Mouse (Mus musculus) embryonic facial prominence, embryonic 14.5 days (tissue): ENCODE measurements around the gene Zswim5. TPM values are rescaled to one million over a fixed set of nuclear protein-coding genes. Genes with fewer than 3 reads are reported as not detected.

Experiments
- ATAC-seq: fragments of 200-750 bp; cut with Nextera tagmentation; 2 replicates; pipeline ENCODE4 v1.8.0; 2017; ENCODE audit warnings: low read depth, moderate number of reproducible peaks, moderate TSS enrichment
- DNase-seq: peaks from one replicate; pipeline ENCODE4 v3.0.0-alpha.2; 2015; ENCODE audit warnings: low spot score
- H3K27ac ChIP-seq: fragments of 300-500 bp; sonication (generic); replicated peaks from 2 replicates; pipeline ENCODE4 v1.5.1; 2014; ENCODE audit warnings: low read depth, mild to moderate bottlenecking, low read length, moderate library complexity
- H3K27me3 ChIP-seq: fragments of 300-500 bp; sonication (generic); replicated peaks from 2 replicates; pipeline ENCODE4 v1.6.1; 2014; ENCODE audit warnings: low read length; ENCODE audit not compliant: control insufficient read depth, insufficient read depth
- H3K36me3 ChIP-seq: fragments of 300-500 bp; sonication (generic); 2 replicates; pipeline ENCODE4 v1.6.1; 2014; ENCODE audit warnings: low read length, mixed read lengths; ENCODE audit not compliant: control insufficient read depth, insufficient read depth
- H3K4me1 ChIP-seq: fragments of 300-500 bp; sonication (generic); 2 replicates; pipeline ENCODE4 v1.6.1; 2014; ENCODE audit warnings: antibody characterized with exemption, low read length; ENCODE audit not compliant: control insufficient read depth, insufficient read depth
- H3K4me2 ChIP-seq: fragments of 300-500 bp; sonication (generic); 2 replicates; pipeline ENCODE4 v1.6.1; 2014; ENCODE audit warnings: low read depth, mild to moderate bottlenecking, low read length, moderate library complexity, mixed read lengths
- H3K4me3 ChIP-seq: fragments of 300-500 bp; sonication (generic); 2 replicates; pipeline ENCODE4 v1.5.1; 2014; ENCODE audit warnings: low read depth, mild to moderate bottlenecking, low read length
- H3K9ac ChIP-seq: fragments of 300-500 bp; sonication (generic); 2 replicates; pipeline ENCODE4 v1.6.1; 2014; ENCODE audit warnings: low read depth, mild to moderate bottlenecking, low read length, moderate library complexity, mixed read lengths
- H3K9me3 ChIP-seq: fragments of 300-500 bp; sonication (generic); 2 replicates; pipeline ENCODE4 v1.6.1; 2016; ENCODE audit warnings: low read length; ENCODE audit not compliant: control insufficient read depth
- WGBS: fragments of 180-500 bp; shearing (Covaris S2); extraction: QIAGEN DNeasy Blood & Tissue Kit; methylation state at CpG from one replicate; pipeline ENCODE4 v1.1.7; 2014; 5-methylcytosine and 5-hydroxymethylcytosine counted together
- polyA plus RNA-seq: library from polyadenylated mRNA; unstranded; fragments of >200 nt; fragmentation: Nextera tagmentation; extraction: Ambion mirVana; gene quantifications from 2 replicates; pipeline ENCODE4 v1.2.1, GENCODE M21; 2014

Zswim5 gene
- polyA plus RNA-seq, 1 experiment from 2014 or later = 0.54 TPM

- H3K9ac ChIP-seq = no peak overlapping the region
- H3K4me3 ChIP-seq = no peak overlapping the region
- DNase-seq (peak; percentile 6), ATAC-seq (no peak)
- H3K36me3 ChIP-seq = no peaks in the 10 kb centered on the region
- H3K4me2 ChIP-seq = no peak overlapping the region
- H3K27me3 ChIP-seq = no peaks in the 10 kb centered on the region
- H3K4me1 ChIP-seq = no peaks in the 10 kb centered on the region
- WGBS = 68% methylated on average over 3 of the region's 3 CpGs
- no peak overlapping the region for H3K27ac ChIP-seq
- H3K9me3 ChIP-seq = no peaks in the 10 kb centered on the region
These were observed 27.3 kb upstream of the Zswim5 start for GRCm38 (mm10) chr4:116849901-116850300.

DNA sequence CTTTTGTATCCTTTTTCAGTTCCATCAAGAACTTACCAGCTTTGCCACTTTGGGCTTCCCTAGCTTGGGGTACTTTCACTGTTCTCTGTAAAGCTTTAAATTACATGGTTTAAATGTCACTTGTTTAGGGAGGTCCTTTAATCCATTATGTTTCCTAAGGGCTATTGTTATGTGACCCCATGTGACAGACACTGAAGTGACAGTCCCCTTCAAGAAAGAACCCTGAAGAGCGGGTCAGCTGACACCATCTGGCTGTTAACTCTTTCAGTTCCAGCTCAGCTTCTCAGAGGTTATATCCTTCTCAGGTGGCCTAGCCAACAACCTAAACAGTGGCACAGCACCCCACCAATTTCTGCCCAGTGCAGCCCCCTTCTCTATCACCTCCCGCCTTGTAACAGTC lies 22.9 kb upstream of the Zswim5 start:
- no peak overlapping the region for H3K4me2 ChIP-seq
- no peaks in the 10 kb centered on the region for H3K36me3 ChIP-seq
- H3K27me3 ChIP-seq = no peaks in the 10 kb centered on the region
- no peaks in the 10 kb centered on the region for H3K4me1 ChIP-seq
- no peak overlapping the region for H3K9ac ChIP-seq
- H3K9me3 ChIP-seq = no peaks in the 10 kb centered on the region
- ATAC-seq (peak; percentile 75; the same call in 1 of the 2 replicates), DNase-seq (peak; percentile 16)
- 23% methylated on average over 2 of the region's 2 CpGs for WGBS
- H3K27ac ChIP-seq = no peak overlapping the region
- H3K4me3 ChIP-seq = no peak overlapping the region

- Histone ChIP-seq H3K9me3 (no peaks in the 10 kb centered on the region), H3K36me3 (no peaks in the 10 kb centered on the region), H3K27me3 (no peaks in the 10 kb centered on the region), H3K4me2 (no peak overlapping the region), H3K4me1 (no peaks in the 10 kb centered on the region), H3K9ac (no peak overlapping the region), H3K27ac (no peak overlapping the region), H3K4me3 (no peak overlapping the region)
- ATAC-seq = no peak
- no peak for DNase-seq
- 85% methylated on average over 10 of the region's 10 CpGs for WGBS
These were observed 20.0 kb upstream of the Zswim5 start for GRCm38 (mm10) chr4:116857203-116857602.

GRCm38 (mm10) chr4:116859711-116860110 lies 17.5 kb upstream of the Zswim5 start:
- no peak overlapping the region for H3K9ac ChIP-seq
- 72% methylated on average over 5 of the region's 5 CpGs for WGBS
- ATAC-seq = no peak

GRCm38 (mm10) chr4:116862023-116862422 lies 15.2 kb upstream of the Zswim5 start:
- H3K27ac ChIP-seq = no peak overlapping the region
- no peak overlapping the region for H3K9ac ChIP-seq
- no peak for DNase-seq
- H3K9me3 ChIP-seq = no peaks in the 10 kb centered on the region
- no peaks in the 10 kb centered on the region for H3K4me1 ChIP-seq
- 71% methylated on average over 8 of the region's 8 CpGs for WGBS
- no peak overlapping the region for H3K4me3 ChIP-seq
- H3K27me3 ChIP-seq = no peaks in the 10 kb centered on the region; the same call in 1 of the 2 replicates
- no peaks in the 10 kb centered on the region for H3K36me3 ChIP-seq
- no peak for ATAC-seq
- no peak overlapping the region for H3K4me2 ChIP-seq

More at GRCm38 (mm10) chr4:116859711-116860110, 17.5 kb upstream of the Zswim5 start:
- no peak overlapping the region for H3K4me3 ChIP-seq
- no peak for DNase-seq
- no peaks in the 10 kb centered on the region for H3K4me1 ChIP-seq
- H3K27me3 ChIP-seq = no peaks in the 10 kb centered on the region; the same call in 1 of the 2 replicates
- no peak overlapping the region for H3K4me2 ChIP-seq
- no peaks in the 10 kb centered on the region for H3K9me3 ChIP-seq
- no peaks in the 10 kb centered on the region for H3K36me3 ChIP-seq
- no peak overlapping the region for H3K27ac ChIP-seq

GRCm38 (mm10) chr4:116869898-116870297 lies 7.3 kb upstream of the Zswim5 start:
- Histone ChIP-seq H3K4me1 (no peaks in the 10 kb centered on the region), H3K9me3 (no peaks in the 10 kb centered on the region), H3K27ac (no peak overlapping the region), H3K4me3 (no peak overlapping the region), H3K4me2 (no peak overlapping the region), H3K27me3 (peaks cover 5% of the 10 kb centered on the region; the same call in 1 of the 2 replicates), H3K36me3 (no peaks in the 10 kb centered on the region), H3K9ac (no peak overlapping the region)
- 69% methylated on average over 3 of the region's 3 CpGs for WGBS
- DNase-seq (no peak), ATAC-seq (no peak)

GRCm38 (mm10) chr4:116874595-116874994 lies 2.6 kb upstream of the Zswim5 start:
- H3K27me3 ChIP-seq = peaks cover 28% of the 10 kb centered on the region
- no peaks in the 10 kb centered on the region for H3K36me3 ChIP-seq
- 80% methylated on average over 4 of the region's 4 CpGs for WGBS

GRCm38 (mm10) chr4:116876630-116876994 lies 564 bp upstream of the Zswim5 start:
- Histone ChIP-seq H3K36me3 (no peaks in the 10 kb centered on the region), H3K27me3 (peaks cover 29% of the 10 kb centered on the region), H3K9me3 (no peaks in the 10 kb centered on the region), H3K4me3 (peak overlapping the region; percentile 60), H3K9ac (peak overlapping the region; percentile 61), H3K4me1 (peaks cover 7% of the 10 kb centered on the region; the same call in 1 of the 2 replicates), H3K4me2 (peak overlapping the region; percentile 89), H3K27ac (no peak overlapping the region; the same call in 1 of the 2 replicates)
- WGBS = 1% methylated on average over 14 of the region's 15 CpGs
- DNase-seq (peak; percentile 60), ATAC-seq (peak; percentile 42)

More at GRCm38 (mm10) chr4:116874595-116874994, 2.6 kb upstream of the Zswim5 start:
- Histone ChIP-seq H3K9ac (no peak overlapping the region), H3K4me3 (no peak overlapping the region), H3K4me2 (no peak overlapping the region), H3K4me1 (peaks cover 7% of the 10 kb centered on the region; the same call in 1 of the 2 replicates), H3K9me3 (no peaks in the 10 kb centered on the region), H3K27ac (no peak overlapping the region)
- no peak for DNase-seq
- ATAC-seq = no peak

DNA sequence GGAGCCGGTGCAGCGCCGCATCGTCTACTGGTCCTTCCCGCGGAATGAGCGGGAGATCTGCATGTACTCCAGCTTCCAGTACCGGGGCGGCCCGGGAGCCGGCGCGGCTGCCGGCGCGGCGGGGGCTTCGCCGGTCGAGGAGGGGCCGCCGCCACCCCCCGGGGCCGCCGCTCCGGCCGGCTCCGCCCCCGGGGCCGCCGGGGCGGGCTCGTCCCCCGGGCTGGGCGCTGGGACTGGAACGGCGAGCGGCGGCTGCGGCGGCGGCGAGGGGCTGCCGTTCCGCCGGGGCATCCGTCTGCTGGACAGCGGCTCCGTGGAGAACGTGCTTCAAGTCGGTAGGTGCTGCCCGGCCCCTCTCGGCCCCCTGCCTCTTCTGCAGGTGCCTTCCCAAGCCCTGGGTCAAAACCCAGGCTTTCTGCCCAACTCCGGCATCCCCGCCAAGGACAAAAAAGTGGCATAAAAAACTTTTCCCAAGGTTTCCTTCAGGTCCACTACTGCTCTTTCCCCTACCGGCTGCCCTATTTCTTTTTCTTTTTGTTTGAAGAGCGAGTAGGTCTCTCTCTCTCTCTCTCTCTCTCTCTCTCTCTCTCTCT lies 649 bp downstream of the Zswim5 start:
- WGBS = 0% methylated on average over 6 of the region's 57 CpGs
- no peak overlapping the region; the same call in 1 of the 2 replicates for H3K27ac ChIP-seq
- H3K4me1 ChIP-seq = peaks cover 7% of the 10 kb centered on the region; the same call in 1 of the 2 replicates
- DNase-seq (peak; percentile 58), ATAC-seq (no peak)
- peaks cover 29% of the 10 kb centered on the region for H3K27me3 ChIP-seq
- H3K4me2 ChIP-seq = peak overlapping the region; percentile 89
- H3K36me3 ChIP-seq = no peaks in the 10 kb centered on the region
- H3K9me3 ChIP-seq = no peaks in the 10 kb centered on the region
- peak overlapping the region; percentile 61 for H3K9ac ChIP-seq
- H3K4me3 ChIP-seq = peak overlapping the region; percentile 60
